Mouse (Mus musculus): ENCODE results near the gene Perm1. TPM values are rescaled to one million over a fixed set of nuclear protein-coding genes. Genes with fewer than 3 reads are reported as not detected.

Gene Perm1
- total RNA-seq, 1 experiment from 2014 or later: 0.48 TPM

GRCm38 (mm10) chr4:156197131-156197828 lies 18.4 kb upstream of the Perm1 start, which contains the start of gene Agrn:
TSS of gene Agrn (minus strand) at chr4:156197488.
- ATAC-seq (replicated peaks; ENCODE audit: insufficient number of reproducible peaks, low FRiP score, low TSS enrichment, poor library complexity, severe bottlenecking): no peak

DNA sequence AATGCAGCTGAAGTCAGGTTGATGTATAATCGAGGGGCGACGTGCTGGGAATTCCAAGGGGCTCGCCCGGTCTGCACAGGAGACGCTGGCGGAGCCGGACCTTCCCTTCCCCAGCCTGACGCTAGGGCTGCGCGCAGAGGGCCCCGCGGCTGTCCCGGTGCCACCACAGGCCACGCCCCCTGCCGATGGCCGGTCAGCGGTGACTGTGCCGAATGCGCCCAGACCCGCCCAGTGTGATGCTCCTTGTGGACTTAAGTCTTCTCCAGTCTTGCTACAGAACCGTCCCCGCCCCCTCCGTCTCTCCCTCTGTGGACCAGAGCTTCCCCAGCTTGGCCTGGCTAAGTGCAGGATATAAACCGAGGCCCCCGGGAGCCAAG lies 17.9 kb upstream of the Perm1 start:
- ATAC-seq (replicated peaks; ENCODE audit: insufficient number of reproducible peaks, low FRiP score, low TSS enrichment, poor library complexity, severe bottlenecking): peak; percentile 81

DNA sequence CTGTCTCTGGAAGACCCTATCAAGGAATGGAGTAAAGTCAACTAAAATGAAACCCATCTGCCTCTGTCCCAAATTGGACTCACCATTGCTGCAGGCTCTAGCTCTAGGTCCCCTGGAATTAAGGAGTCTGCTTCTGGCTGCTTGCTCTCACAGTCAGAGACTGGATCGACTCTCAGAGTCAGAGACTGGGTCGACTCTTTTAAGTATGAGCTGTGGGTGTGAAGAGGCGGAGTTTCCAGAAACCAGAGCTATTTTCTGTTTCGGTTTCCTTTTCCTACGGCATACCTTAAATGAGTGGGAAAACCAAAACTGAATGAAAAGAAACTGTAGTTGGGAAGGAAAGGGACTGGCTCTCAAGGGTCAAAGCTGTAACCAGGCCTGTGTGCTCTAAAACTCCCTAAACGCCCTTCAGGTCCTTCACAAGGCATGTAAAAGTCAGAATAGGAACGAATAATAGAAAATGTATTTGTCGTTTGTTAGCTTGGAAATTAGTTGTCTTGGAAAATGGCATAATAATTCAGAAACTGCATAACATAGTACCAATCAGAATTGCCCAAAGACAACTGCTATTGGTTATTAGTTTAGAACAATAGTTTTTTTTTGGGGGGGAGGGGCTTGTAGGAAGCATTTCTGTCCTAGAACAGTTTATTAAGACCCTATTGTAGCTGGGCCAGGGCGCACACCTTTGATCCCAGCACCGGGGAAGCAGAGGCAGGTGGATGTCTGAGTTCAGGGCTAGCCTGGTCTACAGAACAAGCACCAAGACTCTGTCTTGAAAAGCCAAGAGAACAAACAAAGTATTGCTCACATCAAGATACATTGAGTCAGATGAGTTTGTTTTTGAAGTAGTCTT lies 14.8 kb upstream of the Perm1 start, which contains the start of gene Isg15:
Isg15 (minus strand) TSS at position 196 of the 853 bp plus-strand sequence.
- ATAC-seq (replicated peaks; ENCODE audit: insufficient number of reproducible peaks, low FRiP score, low TSS enrichment, poor library complexity, severe bottlenecking): no peak

DNA sequence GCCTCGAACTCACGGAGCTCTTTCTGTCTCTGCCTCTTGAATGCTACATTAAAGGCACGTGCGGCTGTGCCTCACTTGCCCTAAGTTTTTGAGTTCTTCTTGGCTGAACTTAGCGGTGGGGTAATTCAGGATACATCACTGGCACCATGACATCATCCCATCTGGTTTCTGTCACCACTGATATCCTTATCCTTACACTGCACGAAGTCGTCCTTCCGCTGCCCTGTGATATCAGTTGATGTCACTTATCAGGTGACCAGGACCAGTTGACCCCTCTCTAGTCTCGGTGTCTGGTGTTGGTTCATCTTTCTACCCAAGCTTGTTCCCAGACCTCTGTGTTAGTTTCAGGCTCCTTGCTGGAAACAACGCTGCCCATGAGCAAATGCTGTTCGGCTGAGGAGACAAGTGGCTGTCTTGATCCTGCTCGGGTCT lies 13.2 kb upstream of the Perm1 start:
- no peak for ATAC-seq (replicated peaks; ENCODE audit: insufficient number of reproducible peaks, low FRiP score, low TSS enrichment, poor library complexity, severe bottlenecking)

GRCm38 (mm10) chr4:156203001-156203412 lies 12.7 kb upstream of the Perm1 start, which contains the start of gene AW011738:
TSS of gene AW011738 (plus strand) at chr4:156203304.
- peak; percentile 65 for ATAC-seq (replicated peaks; ENCODE audit: insufficient number of reproducible peaks, low FRiP score, low TSS enrichment, poor library complexity, severe bottlenecking)

- ATAC-seq (replicated peaks; ENCODE audit: insufficient number of reproducible peaks, low FRiP score, low TSS enrichment, poor library complexity, severe bottlenecking): no peak; the same call in 1 of the 2 replicates
Observed at GRCm38 (mm10) chr4:156203413-156204131, 12.1 kb upstream of the Perm1 start.

- no peak for ATAC-seq (replicated peaks; ENCODE audit: insufficient number of reproducible peaks, low FRiP score, low TSS enrichment, poor library complexity, severe bottlenecking)
Observed at GRCm38 (mm10) chr4:156208872-156209271, 6.8 kb upstream of the Perm1 start.

DNA sequence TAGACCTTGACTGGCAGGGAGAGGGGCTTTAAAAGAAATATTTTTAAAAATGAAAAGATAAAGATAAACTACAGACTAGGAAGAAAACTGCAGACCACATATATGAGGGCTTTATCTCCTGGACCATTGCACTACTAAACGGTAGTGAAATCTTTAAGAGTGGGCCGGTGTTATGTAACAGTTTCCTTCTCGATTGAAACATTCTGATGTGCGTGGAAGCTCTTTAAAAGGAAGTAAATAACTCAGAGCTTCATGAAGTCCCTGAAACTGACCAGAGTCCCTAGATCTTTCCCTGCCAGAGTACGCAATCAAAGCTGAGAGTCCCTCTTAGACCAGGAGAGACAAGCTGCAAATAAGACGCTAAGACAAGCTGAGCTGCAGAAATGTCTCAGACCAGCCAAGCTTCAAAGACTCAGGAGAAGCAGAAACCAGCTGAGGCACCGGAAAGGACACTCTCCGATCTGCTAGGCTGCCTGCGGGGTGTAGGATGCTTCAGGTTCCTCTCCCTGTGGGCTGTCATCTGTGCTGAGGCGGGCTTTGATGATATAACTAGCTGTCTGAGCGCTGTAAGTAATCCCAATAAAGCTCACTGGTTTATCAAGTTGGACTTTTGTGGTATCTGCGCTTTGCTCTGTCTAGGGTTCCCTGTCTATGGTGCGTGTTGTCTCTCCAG lies 5.6 kb upstream of the Perm1 start:
- ATAC-seq (replicated peaks; ENCODE audit: insufficient number of reproducible peaks, low FRiP score, low TSS enrichment, poor library complexity, severe bottlenecking): no peak

DNA sequence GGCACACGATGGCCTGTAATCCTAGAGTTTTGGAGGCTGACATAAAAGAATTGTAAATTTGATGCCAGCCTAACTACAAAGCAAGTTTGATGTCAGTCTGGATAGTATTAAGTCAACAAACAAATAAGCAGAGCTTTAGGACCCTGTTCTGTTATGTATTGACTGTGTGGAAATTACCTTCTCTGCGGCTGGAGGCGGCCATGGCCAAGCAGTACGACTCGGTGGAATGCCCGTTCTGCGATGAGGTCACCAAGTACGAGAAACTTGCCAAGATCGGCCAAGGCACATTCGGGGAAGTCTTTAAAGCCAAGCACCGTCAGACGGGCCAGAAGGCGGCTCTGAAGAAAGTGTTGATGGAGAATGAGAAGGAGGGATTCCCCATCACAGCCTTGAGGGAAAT lies 2.5 kb upstream of the Perm1 start:
- no peak for ATAC-seq (replicated peaks; ENCODE audit: insufficient number of reproducible peaks, low FRiP score, low TSS enrichment, poor library complexity, severe bottlenecking)

DNA sequence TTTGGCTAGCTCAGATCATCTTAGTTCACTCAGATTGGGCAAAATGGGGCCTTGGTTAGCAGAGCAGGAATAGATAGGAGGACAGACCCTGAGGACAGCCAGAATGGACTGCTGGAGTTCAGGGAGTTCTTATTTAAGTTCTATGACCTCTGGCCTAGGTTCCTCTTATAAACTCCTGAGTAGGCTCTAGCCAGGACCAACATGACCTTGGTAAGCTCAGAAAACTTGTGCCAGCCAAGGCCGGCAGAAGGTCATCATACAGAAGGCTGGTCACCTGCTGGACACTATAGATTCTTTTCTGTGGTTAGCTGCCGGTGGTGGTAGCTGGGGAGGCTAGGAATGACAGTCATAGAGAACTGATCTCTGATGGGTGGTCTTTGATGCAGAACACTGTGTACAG lies 528 bp downstream of the Perm1 start:
- ATAC-seq (replicated peaks; ENCODE audit: insufficient number of reproducible peaks, low FRiP score, low TSS enrichment, poor library complexity, severe bottlenecking): no peak

- no peak for ATAC-seq (replicated peaks; ENCODE audit: insufficient number of reproducible peaks, low FRiP score, low TSS enrichment, poor library complexity, severe bottlenecking)
Observed at GRCm38 (mm10) chr4:156217022-156217669, 1.5 kb downstream of the Perm1 start.

- no peak for ATAC-seq (replicated peaks; ENCODE audit: insufficient number of reproducible peaks, low FRiP score, low TSS enrichment, poor library complexity, severe bottlenecking)
Observed at GRCm38 (mm10) chr4:156217838-156218237, 2.2 kb downstream of the Perm1 start.

- ATAC-seq (replicated peaks; ENCODE audit: insufficient number of reproducible peaks, low FRiP score, low TSS enrichment, poor library complexity, severe bottlenecking): no peak
Observed at GRCm38 (mm10) chr4:156219936-156220335, 4.3 kb downstream of the Perm1 start.

DNA sequence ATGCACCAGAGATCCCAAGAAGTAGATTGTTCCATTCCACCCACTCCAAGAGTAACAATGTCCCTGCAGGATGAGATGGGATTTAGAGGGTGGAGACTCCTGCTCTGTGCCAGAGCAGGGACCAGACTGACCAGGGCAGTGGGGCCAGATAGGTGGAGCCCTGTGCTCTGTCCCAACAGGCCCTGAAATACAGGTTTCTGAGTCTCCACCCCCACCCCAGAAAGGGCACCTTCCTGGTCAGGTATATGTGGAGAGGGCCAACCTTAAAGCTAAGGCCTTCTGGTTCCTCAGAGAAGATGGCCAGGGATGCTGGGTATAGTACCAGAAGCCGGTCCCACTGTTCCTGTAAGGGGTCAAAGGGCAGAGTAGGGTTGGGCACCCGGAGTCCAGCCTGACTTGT lies 8.6 kb downstream of the Perm1 start:
- ATAC-seq (replicated peaks; ENCODE audit: insufficient number of reproducible peaks, low FRiP score, low TSS enrichment, poor library complexity, severe bottlenecking): no peak

DNA sequence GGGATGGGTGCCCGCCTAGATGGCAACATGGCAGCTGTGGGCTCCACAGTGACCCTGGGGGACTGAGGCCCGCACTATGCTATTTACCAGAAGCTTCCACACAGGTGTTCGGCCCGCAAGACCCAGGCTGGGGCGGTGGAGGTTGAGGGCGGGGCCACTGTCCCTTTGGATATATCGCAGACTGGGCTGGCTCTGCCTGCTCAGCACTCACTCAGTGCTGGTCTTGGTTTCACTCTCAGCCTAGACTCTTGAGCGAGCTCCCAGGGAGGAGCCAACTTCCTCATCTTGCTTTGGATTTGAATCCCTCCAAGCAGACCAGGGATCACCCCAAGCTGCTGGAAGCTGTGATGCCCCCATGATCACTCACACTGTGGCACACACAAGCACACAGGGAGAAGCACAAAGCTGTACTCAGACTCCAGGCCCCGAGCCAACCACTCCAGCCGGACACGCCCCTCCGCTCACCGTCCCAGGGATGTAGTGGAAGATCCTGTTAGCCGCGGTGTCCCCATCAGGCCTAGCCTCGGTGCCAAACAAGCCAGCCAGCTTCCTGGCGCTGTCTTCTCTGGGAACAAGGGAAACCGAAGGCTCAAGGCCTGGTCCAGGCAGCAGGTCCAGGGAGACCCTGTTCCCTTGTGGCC lies 12.2 kb downstream of the Perm1 start:
- no peak for ATAC-seq (replicated peaks; ENCODE audit: insufficient number of reproducible peaks, low FRiP score, low TSS enrichment, poor library complexity, severe bottlenecking)

- ATAC-seq (replicated peaks; ENCODE audit: insufficient number of reproducible peaks, low FRiP score, low TSS enrichment, poor library complexity, severe bottlenecking): no peak
Observed at GRCm38 (mm10) chr4:156228393-156229024, 12.8 kb downstream of the Perm1 start.

GRCm38 (mm10) chr4:156234021-156234501 lies 18.4 kb downstream of the Perm1 start:
- ATAC-seq (replicated peaks; ENCODE audit: insufficient number of reproducible peaks, low FRiP score, low TSS enrichment, poor library complexity, severe bottlenecking): no peak
